Mouse (Mus musculus) CH12.LX (cell line): ENCODE measurements around the gene Taf8.

Experiments
- CTCF ChIP-seq, 2 experiments: IDR thresholded peaks in 1 of 2; conservative IDR thresholded peaks in 1 of 2; 2 replicates each; pipeline ENCODE4 v1.5.1; 2011 to 2012; ENCODE audit warnings: low read depth in 2 of 2, low read length in 2 of 2, improper control_type of control experiment in 1 of 2, inconsistent platforms in 1 of 2, mild to moderate bottlenecking in 1 of 2, moderate library complexity in 1 of 2
- HCFC1 ChIP-seq: IDR thresholded peaks from 2 replicates; pipeline ENCODE4 v1.6.1; 2012; ENCODE audit warnings: low read depth, mild to moderate bottlenecking, inconsistent platforms, low read length, improper control_type of control experiment
- MAX ChIP-seq: IDR thresholded peaks from 2 replicates; pipeline ENCODE4 v1.6.1; 2011; ENCODE audit warnings: low read length, improper control_type of control experiment
- POLR2A ChIP-seq: IDR thresholded peaks from 2 replicates; pipeline ENCODE4 v1.6.1; 2011; ENCODE audit warnings: low read depth, mild to moderate bottlenecking, improper control_type of control experiment, low read length
- TCF12 ChIP-seq: IDR thresholded peaks from 2 replicates; pipeline ENCODE4 v1.6.1; 2014; ENCODE audit warnings: low read depth, mild to moderate bottlenecking, inconsistent platforms, low read length, improper control_type of control experiment
- USF2 ChIP-seq: conservative IDR thresholded peaks from 2 replicates; pipeline ENCODE4 v1.6.1; 2011; ENCODE audit warnings: low read depth, low read length, improper control_type of control experiment

DNA sequence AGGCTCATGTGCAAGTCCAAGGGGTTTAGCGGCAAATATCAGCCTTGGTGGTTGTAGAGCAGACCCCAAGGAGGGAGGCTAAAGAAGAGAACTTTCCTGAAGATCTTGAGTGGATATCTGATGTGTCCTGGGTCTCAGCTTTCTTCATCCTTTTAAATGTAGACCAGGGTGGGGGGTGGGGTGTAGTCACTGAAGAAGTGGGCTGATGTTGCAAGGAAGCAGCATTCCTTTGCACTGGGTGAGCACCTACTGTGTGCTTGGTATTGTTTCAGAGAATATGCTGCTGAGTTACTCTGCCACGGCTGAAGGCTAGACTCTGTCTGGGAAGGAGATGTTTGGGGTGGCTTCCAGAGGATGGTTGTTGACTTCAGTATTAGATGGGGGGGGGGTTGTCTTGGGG, 3.5 kb upstream of the Taf8 start:
- no peak for TF ChIP-seq POLR2A
- no peak for TF ChIP-seq HCFC1
- no peak for TF ChIP-seq MAX
- no peak for TF ChIP-seq USF2
- no peak for TF ChIP-seq CTCF (conservative IDR thresholded peaks at IDR 0.05 in 1 of 2, IDR thresholded peaks at IDR 0.05 in 1 of 2; ENCODE audit: low read depth in 2 of 2, low read length in 2 of 2)
- TF ChIP-seq TCF12: no peak
